Mouse (Mus musculus): ENCODE measurements around the gene Blm.

- no peak for TF ChIP-seq CTCF (IDR thresholded peaks at IDR 0.05; ENCODE audit: extremely low read depth, insufficient read length, insufficient replicate concordance, low read depth, low read length)
- no peak for TF ChIP-seq POLR2A (IDR thresholded peaks at IDR 0.05; ENCODE audit: low read depth, low read length)
Observed at GRCm38 (mm10) chr7:80435594-80435993, 99.3 kb downstream of the Blm start.
